Mouse (Mus musculus): ENCODE measurements at regions not wholly inside any gene's neighbourhood (a gene's known extent, or its start where the extent isn't known, plus 50 kb on each side); places are given as distances from the start of the nearest gene placed in this dataset.
A peak's percentile ranks its signal among the peaks of the same experiment; 100 is the strongest.

DNA sequence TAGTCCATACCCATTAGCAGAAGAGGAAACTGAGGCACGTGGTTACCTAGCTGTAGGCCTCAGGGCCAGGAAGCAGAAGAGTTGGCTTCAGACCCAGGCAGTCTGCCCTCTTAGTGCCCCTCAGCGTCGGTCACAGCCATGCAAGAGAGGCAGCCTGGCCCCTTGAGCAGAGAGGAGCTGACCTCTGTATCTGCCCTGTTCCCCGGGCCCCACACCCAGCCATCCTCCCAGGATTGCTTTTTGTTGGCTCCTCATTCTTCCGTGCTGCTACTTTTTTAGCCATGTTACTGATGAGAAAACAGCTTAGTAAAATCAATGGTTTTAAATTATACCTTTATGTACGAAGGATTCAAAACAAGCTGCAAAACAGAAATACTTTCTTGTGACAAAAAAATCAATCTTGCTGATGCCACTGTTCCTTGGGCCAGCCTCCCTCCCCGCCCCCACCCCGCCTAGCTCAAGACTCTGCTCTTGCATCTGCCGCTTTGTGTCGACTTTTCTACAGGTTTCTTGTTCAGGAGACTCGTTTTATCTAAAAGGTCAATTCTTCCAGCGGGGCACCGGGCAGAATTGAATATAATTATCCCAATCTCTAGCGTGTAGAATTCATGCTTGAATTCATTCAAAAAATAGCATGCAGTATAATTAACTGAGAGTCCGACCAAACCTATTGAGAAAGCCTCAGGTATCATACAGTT, 70.8 kb downstream of the Sall1 start:
- no peak for DNase-seq

DNA sequence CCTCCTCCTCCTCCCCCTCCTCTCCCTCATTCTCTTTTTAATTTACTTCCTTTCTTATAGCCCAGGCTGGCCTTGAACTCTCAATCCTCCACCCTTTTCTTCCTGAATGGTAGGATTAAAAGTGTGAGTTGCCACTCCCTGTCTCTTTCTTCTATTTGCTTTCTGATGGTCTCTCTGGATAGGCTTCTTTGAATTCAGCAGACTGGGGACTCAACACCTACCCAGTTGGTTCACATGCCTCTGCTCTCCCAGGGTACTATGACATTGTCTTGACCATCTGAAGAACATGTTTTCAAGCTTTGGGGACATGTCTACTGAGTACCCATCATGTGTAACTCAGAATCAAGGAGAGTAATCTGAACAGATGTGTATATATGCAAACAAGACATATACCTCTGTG, 85.1 kb downstream of the Sall1 start:
- DNase-seq: no peak

DNA sequence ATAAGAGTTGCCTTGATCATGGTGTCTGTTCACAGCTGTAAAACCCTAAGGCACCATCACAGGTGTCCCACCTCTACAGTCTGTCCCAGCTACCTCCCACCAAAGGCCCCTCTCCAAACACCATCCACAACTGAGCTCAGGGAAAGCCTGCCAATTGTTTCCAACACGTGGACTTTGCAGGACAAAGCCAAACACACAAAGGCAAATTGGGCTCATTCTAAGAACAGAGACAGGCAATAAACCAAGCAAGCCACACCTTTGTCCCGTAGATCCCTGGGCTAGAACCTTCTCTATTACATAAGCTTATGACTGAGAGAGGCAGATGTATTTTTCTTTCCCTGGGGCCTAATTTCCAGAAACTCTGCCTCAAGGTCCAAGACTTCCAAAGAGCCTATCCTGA, 90.8 kb downstream of the Sall1 start:
- no peak for DNase-seq

DNA sequence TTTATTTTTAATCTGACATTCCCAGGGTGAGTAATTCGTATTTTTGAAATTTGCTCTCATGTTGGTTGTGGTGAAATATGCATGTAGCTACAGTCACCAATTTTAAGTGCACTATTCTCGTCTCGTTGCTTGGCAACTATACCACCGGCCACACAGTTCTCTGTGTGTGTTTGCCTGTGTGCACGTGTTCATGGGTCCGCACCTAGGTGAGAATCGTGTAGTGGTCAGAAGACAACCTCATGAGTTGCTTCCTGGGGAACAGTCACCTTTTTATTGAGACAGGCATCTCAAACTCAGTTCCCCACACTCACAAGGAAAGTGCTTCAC, 92.2 kb downstream of the Sall1 start:
- no peak for DNase-seq

- DNase-seq: no peak
Observed at GRCm38 (mm10) chr8:88951145-88951828, 92.7 kb downstream of the Sall1 start.

GRCm38 (mm10) chr8:88949975-88950374, 94.0 kb downstream of the Sall1 start:
- no peak for DNase-seq

GRCm38 (mm10) chr8:88948981-88949380, 95.0 kb downstream of the Sall1 start:
- DNase-seq: no peak

DNA sequence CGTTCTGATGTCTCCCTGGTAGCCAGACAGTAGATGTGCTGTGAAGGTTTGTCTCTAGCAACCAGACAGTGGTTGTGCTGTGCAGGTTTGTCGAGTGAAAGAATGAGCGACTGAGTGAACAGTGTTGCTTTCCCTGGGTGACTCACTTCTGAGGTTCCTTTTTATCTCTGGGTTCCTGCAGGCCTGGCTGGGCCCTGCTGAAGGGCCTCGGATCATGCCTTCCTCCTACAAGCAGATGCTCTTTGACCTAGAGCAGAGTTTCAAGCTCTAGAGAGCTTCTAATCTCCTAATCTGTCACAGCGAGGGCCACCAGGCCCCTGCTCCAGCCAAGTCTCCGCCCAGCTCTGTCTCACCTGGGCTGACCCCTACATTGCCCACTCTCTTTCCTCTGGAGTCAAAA, 95.6 kb downstream of the Sall1 start:
- no peak for DNase-seq

- no peak for DNase-seq
Observed at GRCm38 (mm10) chr8:88947384-88947783, 96.6 kb downstream of the Sall1 start.

- no peak for DNase-seq
Observed at GRCm38 (mm10) chr8:88945656-88946055, 98.3 kb downstream of the Sall1 start.

DNA sequence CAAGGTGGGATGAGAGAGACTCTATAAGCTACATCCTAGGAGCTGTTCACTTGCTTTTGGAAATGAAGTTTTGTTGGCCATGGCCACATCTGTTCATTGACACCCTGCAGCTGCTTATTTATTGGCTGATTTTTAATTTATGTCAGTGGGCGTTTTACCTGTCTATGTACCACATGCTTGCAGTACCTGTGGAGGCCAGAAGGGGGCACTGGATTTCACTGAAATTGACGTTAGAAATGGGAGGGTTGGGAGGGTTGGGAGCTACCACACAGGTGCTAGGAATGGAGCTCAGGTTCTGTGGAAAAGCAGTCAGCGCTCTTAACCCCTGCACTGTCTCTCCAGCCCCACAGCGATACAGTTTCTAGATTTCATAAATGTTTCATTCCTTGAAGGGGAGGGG, 99.9 kb downstream of the Sall1 start:
- no peak for DNase-seq

GRCm38 (mm10) chr8:88939071-88939746, 104.8 kb downstream of the Sall1 start:
- DNase-seq: no peak

- no peak for DNase-seq
Observed at GRCm38 (mm10) chr8:88934708-88935107, 109.3 kb downstream of the Sall1 start.

GRCm38 (mm10) chr8:88931050-88931449, 112.9 kb downstream of the Sall1 start:
- no peak for DNase-seq

- DNase-seq: no peak
Observed at GRCm38 (mm10) chr8:88930370-88930769, 113.6 kb downstream of the Sall1 start.

DNA sequence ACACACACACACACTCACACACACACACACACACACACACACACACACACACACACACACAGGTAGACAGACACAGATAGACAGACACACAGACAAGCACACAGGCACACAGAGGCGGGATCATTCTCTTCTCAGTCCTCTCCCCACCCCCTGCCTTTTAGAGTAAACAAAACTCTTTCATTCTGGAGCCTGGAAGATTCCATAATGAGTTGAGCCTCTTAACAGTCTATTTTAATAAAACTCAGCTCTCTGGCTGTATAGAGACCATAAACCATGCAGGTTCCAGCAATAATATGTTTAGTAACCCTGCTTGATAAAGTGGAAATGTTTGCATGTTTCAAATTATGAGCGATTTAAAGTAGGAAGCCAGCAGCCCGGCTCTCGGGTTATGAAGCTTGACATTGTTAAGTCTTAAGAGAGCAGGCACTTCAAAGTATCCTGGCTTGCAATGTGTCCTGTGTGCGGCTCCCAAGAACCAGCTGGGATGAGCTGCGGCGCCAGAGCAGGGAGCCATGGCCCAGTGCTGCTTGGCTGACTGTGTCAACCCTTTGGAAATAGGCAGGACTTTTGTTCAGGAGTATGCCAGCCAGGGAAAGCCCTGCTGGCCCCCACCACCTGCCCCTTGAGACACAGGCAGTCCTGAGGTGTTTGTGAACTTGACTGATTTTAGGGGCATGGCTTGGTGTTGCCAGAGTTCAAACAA, 115.1 kb downstream of the Sall1 start:
- peak in 1 of 2 experiments; percentile 45 for DNase-seq

DNA sequence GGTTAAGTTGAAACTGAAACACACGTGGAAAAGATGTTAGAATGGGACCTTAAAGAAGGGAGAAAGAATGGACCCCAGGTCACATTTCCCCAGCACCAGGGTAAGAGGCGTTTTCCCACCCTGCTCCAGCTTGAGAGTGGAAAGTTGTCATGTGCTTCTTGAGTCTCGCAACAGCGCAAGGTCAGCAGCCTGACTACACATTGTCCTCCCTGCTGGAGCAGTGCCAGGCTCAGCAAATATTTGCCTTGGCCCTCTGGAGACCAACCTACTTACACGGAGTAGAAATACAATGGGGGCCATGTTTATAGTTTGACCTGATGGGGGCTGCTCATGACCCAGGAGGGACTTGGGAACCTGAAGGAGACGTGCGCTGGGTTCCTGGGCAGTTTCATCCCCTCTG, 121.1 kb downstream of the Sall1 start:
- DNase-seq: peak; percentile 68 to 80

- DNase-seq: no peak
Observed at GRCm38 (mm10) chr8:88921967-88922366, 122.0 kb downstream of the Sall1 start.

GRCm38 (mm10) chr8:88919282-88919681, 124.7 kb downstream of the Sall1 start:
- no peak for DNase-seq

DNA sequence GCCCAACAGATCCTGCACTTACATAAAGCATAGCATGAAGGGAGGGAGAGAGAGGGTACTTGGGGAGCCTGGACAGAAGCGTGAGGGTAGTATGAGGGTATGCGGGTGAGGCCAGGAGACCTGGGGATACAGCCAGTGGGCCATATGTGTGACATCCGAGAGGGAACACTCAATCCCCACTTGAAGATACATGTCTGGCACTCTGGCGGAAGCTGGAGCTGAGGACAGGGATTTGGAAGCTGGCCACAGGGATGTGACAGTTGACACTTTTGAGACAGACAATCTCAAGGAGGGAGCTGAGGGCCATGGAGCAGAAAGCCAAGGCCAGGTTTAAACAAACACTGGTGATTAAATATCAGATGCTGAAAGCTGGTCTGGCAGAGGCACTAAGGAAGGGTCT, 127.9 kb downstream of the Sall1 start:
- no peak for DNase-seq

- no peak for DNase-seq
Observed at GRCm38 (mm10) chr8:88914657-88915056, 129.3 kb downstream of the Sall1 start.

- DNase-seq: no peak
Observed at GRCm38 (mm10) chr8:88914190-88914589, 129.8 kb downstream of the Sall1 start.

DNA sequence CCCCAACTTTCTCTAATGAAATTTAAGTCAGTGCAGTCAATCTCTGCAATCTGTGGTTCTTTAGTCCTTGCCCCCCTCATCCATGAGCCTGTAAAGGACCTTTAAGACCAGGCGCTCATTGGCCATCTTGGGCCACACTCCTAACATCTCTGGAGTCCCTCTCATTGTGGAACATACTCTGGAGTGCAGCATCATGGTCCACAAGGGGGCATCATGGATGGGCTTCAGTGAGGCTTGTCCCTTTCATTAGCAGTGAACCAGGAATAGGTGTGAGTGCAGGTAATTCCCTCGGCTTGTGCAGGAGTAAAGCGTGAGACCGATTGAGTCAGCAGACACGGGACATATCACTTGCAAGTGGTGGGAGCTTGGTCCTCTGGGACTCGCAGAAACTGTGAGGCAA, 137.7 kb downstream of the Sall1 start:
- no peak for DNase-seq

- DNase-seq: no peak
Observed at GRCm38 (mm10) chr8:88903094-88903493, 140.9 kb downstream of the Sall1 start.
